Mouse (Mus musculus): ENCODE measurements around the gene Lcp2.

The Lcp2 gene

GRCm38 (mm10) chr11:34047542-34047937 is 820 bp downstream of the Lcp2 start:
- no peak for DNase-seq (ENCODE audit: extremely low spot score)

- DNase-seq (ENCODE audit: extremely low spot score): no peak
Observed at GRCm38 (mm10) chr11:34048375-34049124, 1.8 kb downstream of the Lcp2 start.

GRCm38 (mm10) chr11:34049125-34049379 is 2.3 kb downstream of the Lcp2 start:
- no peak for DNase-seq (ENCODE audit: extremely low spot score)

GRCm38 (mm10) chr11:34050063-34050462 is 3.3 kb downstream of the Lcp2 start:
- no peak for DNase-seq (ENCODE audit: extremely low spot score)

GRCm38 (mm10) chr11:34050643-34051042 is 3.9 kb downstream of the Lcp2 start:
- DNase-seq (ENCODE audit: extremely low spot score): no peak

GRCm38 (mm10) chr11:34053031-34053818 is 6.5 kb downstream of the Lcp2 start:
- DNase-seq (ENCODE audit: extremely low spot score): no peak

GRCm38 (mm10) chr11:34054031-34054727 is 7.5 kb downstream of the Lcp2 start:
- DNase-seq (ENCODE audit: extremely low spot score): no peak

- DNase-seq (ENCODE audit: extremely low spot score): no peak
Observed at GRCm38 (mm10) chr11:34056715-34057114, 10.0 kb downstream of the Lcp2 start.

GRCm38 (mm10) chr11:34058332-34058731 is 11.6 kb downstream of the Lcp2 start:
- DNase-seq (ENCODE audit: extremely low spot score): no peak

- no peak for DNase-seq (ENCODE audit: extremely low spot score)
Observed at GRCm38 (mm10) chr11:34058960-34059359, 12.2 kb downstream of the Lcp2 start.

- no peak for DNase-seq (ENCODE audit: extremely low spot score)
Observed at GRCm38 (mm10) chr11:34061740-34062139, 15.0 kb downstream of the Lcp2 start.

- no peak for DNase-seq (ENCODE audit: extremely low spot score)
Observed at GRCm38 (mm10) chr11:34063257-34063656, 16.5 kb downstream of the Lcp2 start.

- DNase-seq (ENCODE audit: extremely low spot score): peak; percentile 27
Observed at GRCm38 (mm10) chr11:34063702-34064485, 17.2 kb downstream of the Lcp2 start.

GRCm38 (mm10) chr11:34070596-34070995 is 23.9 kb downstream of the Lcp2 start:
- no peak for DNase-seq (ENCODE audit: extremely low spot score)

GRCm38 (mm10) chr11:34072309-34072708 is 25.6 kb downstream of the Lcp2 start:
- DNase-seq (ENCODE audit: extremely low spot score): no peak

GRCm38 (mm10) chr11:34073776-34074175 is 27.1 kb downstream of the Lcp2 start:
- peak; percentile 64 for DNase-seq (ENCODE audit: extremely low spot score)

GRCm38 (mm10) chr11:34077870-34078269 is 31.1 kb downstream of the Lcp2 start:
- no peak for DNase-seq (ENCODE audit: extremely low spot score)

- no peak for DNase-seq (ENCODE audit: extremely low spot score)
Observed at GRCm38 (mm10) chr11:34078581-34078980, 31.9 kb downstream of the Lcp2 start.

- DNase-seq (ENCODE audit: extremely low spot score): no peak
Observed at GRCm38 (mm10) chr11:34079542-34080464, 33.1 kb downstream of the Lcp2 start.

- DNase-seq (ENCODE audit: extremely low spot score): no peak
Observed at GRCm38 (mm10) chr11:34083795-34084194, 37.1 kb downstream of the Lcp2 start.

- no peak for DNase-seq (ENCODE audit: extremely low spot score)
Observed at GRCm38 (mm10) chr11:34084639-34085038, 37.9 kb downstream of the Lcp2 start.

Measured in embryo, embryonic 9.5 days (tissue).